Mouse (Mus musculus): ENCODE measurements around the gene Ccrl2.

DNA sequence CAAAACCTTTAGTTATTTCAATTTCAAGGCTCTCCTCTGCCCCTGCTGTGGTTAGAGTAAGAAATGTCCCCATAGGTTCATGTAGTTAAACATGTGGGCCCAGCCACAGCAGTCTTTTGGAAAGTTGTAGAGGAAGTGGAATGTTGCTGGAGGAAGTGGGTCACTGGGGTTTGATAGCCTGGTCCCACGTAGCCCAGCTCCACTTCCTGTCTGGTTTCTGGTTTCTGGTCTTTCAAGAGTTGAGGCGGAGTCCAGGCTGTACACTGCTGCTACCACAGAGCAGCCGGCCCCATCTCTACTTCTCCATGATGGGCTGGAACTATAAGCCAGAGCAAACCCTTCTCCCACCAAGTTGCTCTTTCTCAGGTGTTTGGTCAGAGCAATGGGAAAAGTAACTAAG lies 11.1 kb downstream of the Ccrl2 start:
- TF ChIP-seq CTCF (IDR thresholded peaks at IDR 0.05 in 2 of 3, conservative IDR thresholded peaks at IDR 0.05 in 1 of 3; ENCODE audit: control insufficient read depth in 1 of 3, insufficient read depth in 1 of 3, low read depth in 2 of 3, low read length in 3 of 3, poor library complexity in 1 of 3, severe bottlenecking in 1 of 3) (no peak), E2F4 (IDR thresholded peaks at IDR 0.05; ENCODE audit: borderline replicate concordance, low read depth, low read length) (no peak), ELF1 (IDR thresholded peaks at IDR 0.05; ENCODE audit: low read depth, low read length) (no peak), ZC3H11A (IDR thresholded peaks at IDR 0.05; ENCODE audit: low read depth, low read length) (no peak), POLR2A (IDR thresholded peaks at IDR 0.05; ENCODE audit: control insufficient read depth in 1 of 2, insufficient read depth in 1 of 2, low read depth in 1 of 2, low read length in 2 of 2, poor library complexity in 1 of 2) (no peak), CHD1 (IDR thresholded peaks at IDR 0.05; ENCODE audit: low read depth, low read length) (no peak)

All from MEL (cell line).